Mouse (Mus musculus): Measurements from ENCODE around the gene Sipa1. TPM values are rescaled to one million over a fixed set of nuclear protein-coding genes. Genes with fewer than 3 reads are reported as not detected.

Gene Sipa1
- polyA plus RNA-seq (2017; shearing (Covaris generic)), result 46.5 TPM

GRCm38 (mm10) chr19:5662981-5663913 is at the start of gene Sipa1:
Gene Sipa1, minus strand, starts transcription at chr19:5663707.

DNA sequence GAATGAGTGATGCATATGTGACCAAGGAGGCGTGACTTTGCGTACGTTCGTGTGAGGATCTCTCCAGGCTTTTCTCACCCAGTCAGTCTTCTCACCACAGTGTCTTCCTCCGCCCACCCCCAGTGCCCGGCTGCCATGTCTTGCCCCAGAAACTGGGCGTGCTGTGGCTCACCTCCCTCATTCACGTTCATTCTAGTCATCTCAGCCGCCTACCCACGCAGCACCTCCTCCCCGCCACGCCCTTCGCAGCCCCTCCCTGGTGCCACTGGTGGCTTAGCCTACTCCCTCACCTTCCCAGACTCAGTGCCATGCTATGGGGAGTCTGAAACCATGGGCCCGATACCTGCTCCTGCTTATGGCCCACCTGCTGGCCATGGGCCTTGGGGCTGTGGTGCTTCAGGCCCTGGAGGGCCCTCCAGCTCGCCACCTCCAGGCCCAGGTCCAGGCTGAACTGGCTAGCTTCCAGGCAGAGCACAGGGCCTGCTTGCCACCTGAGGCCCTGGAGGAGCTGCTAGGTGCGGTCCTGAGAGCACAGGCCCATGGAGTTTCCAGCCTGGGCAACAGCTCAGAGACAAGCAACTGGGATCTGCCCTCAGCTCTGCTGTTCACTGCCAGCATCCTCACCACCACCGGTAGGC is 40.8 kb upstream of the Sipa1 start, which contains the start of gene Kcnk7:
Gene Kcnk7 (plus strand): TSS at position 205 of the 638 bp plus-strand sequence.

DNA sequence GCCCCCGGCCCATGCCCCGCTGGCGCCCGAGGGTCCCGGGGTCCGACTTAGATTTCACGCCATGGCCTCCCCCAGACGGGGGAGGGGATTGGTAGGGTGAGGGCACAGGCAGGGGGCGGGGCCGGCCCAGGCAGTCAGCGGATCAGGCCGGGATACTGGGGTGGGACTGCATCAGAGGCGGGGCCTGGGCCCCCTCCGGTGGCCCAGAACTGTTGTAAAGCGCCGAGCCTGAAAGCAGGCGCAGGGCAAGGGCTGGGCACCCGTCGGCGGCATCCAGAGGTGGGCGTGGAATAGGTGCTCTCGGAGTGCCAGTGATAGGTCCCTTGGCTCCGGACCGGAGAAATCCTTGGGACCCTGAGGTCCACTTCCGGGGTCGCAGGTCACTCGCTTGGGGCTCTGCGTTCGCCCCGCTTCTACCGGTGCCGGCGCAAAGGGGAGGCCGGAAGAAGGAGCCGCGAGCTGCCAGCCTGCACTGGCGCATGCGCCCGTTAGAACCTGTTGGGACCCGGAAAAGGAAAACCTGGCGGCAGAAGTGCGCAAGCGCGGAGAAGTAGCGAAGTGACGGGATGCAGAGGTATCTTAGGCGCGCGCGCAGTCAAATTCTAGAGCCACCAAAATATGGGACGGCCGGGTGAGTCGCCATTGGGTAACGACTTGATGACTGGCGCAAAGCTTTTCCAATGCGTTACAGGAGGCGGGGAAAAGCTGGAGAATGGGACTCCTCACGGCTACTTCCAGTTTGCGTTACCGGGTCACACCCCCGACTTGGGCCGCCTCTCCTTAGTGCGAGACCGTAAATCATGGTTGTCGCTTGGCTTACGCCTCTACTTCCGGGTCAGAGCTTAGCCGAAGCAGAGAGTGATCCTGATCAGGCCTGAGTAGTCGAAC is 24.9 kb upstream of the Sipa1 start, which contains the start of the genes Map3k11 and Pcnx3:
Gene Map3k11 (plus strand): TSS at position 543 of the 888 bp plus-strand sequence.
Gene Pcnx3 (minus strand): TSS at position 709 of the 888 bp plus-strand sequence.

GRCm38 (mm10) chr19:5637069-5638047 is 26.1 kb downstream of the Sipa1 start, which contains the start of gene Rela:
Gene Rela, plus strand, starts transcription at chr19:5637483.

GRCm38 (mm10) chr19:5609547-5610404 is 53.7 kb downstream of the Sipa1 start, which contains the start of gene Kat5:
Gene Kat5, minus strand, starts transcription at chr19:5610237.

GRCm38 (mm10) chr19:5601752-5602541 is 61.6 kb downstream of the Sipa1 start, which contains the start of gene Rnaseh2c:
Gene Rnaseh2c, plus strand, starts transcription at chr19:5601873.

Other genes with a start within 250 kb of the Sipa1 start
- gene Drap1, start 238.7 kb downstream of the Sipa1 start, polyA plus RNA-seq (2017; shearing (Covaris generic)), result 73.1 TPM
- gene AI837181, start 238.6 kb downstream of the Sipa1 start, polyA plus RNA-seq (2017; shearing (Covaris generic)), result 14.3 TPM
- not detected for gene Fosl1, start 216.2 kb downstream of the Sipa1 start, polyA plus RNA-seq (2017; shearing (Covaris generic))
- gene Ccdc85b, start 205.8 kb downstream of the Sipa1 start, polyA plus RNA-seq (2017; shearing (Covaris generic)), result 3.6 TPM
- 178 TPM for gene Fibp, start 203.1 kb downstream of the Sipa1 start, polyA plus RNA-seq (2017; shearing (Covaris generic))
- gene Ctsw, start 195.2 kb downstream of the Sipa1 start, polyA plus RNA-seq (2017; shearing (Covaris generic)), result 115 TPM
- 2.3 TPM for gene Efemp2, start 189.8 kb downstream of the Sipa1 start, polyA plus RNA-seq (2017; shearing (Covaris generic))
- 70.5 TPM for gene Mus81, start 175.3 kb downstream of the Sipa1 start, polyA plus RNA-seq (2017; shearing (Covaris generic))
- gene Cfl1, start 173.3 kb downstream of the Sipa1 start, polyA plus RNA-seq (2017; shearing (Covaris generic)), result 4,187 TPM
- 0.27 TPM for gene 1700020D05Rik, start 159.9 kb downstream of the Sipa1 start, polyA plus RNA-seq (2017; shearing (Covaris generic))
- gene Snx32, start 153.2 kb downstream of the Sipa1 start, polyA plus RNA-seq (2017; shearing (Covaris generic)), result 18.4 TPM
- gene Ovol1, start 103.1 kb downstream of the Sipa1 start, polyA plus RNA-seq (2017; shearing (Covaris generic)), result not detected
- gene Ap5b1, start 95.7 kb downstream of the Sipa1 start, polyA plus RNA-seq (2017; shearing (Covaris generic)), result 19.4 TPM
- gene Rnaseh2c, start 61.8 kb downstream of the Sipa1 start, polyA plus RNA-seq (2017; shearing (Covaris generic)), result 89.1 TPM
- gene Kat5, start 53.5 kb downstream of the Sipa1 start, polyA plus RNA-seq (2017; shearing (Covaris generic)), result 59.7 TPM
- 165 TPM for gene Rela, start 26.2 kb downstream of the Sipa1 start, polyA plus RNA-seq (2017; shearing (Covaris generic))
- 18.1 TPM for gene Map3k11, start 25.0 kb upstream of the Sipa1 start, polyA plus RNA-seq (2017; shearing (Covaris generic))
- 47.0 TPM for gene Pcnx3, start 25.2 kb upstream of the Sipa1 start, polyA plus RNA-seq (2017; shearing (Covaris generic))
- 1.3 TPM for gene Kcnk7, start 40.7 kb upstream of the Sipa1 start, polyA plus RNA-seq (2017; shearing (Covaris generic))
- gene Ehbp1l1, start 62.6 kb upstream of the Sipa1 start, polyA plus RNA-seq (2017; shearing (Covaris generic)), result 60.7 TPM
- gene Fam89b, start 65.9 kb upstream of the Sipa1 start, polyA plus RNA-seq (2017; shearing (Covaris generic)), result 60.6 TPM
- 0.86 TPM for gene Ltbp3, start 77.2 kb upstream of the Sipa1 start, polyA plus RNA-seq (2017; shearing (Covaris generic))
- 50.1 TPM for gene Scyl1, start 107.7 kb upstream of the Sipa1 start, polyA plus RNA-seq (2017; shearing (Covaris generic))
- 335 TPM for gene Frmd8, start 211.6 kb upstream of the Sipa1 start, polyA plus RNA-seq (2017; shearing (Covaris generic))
- gene Slc25a45, start 214.1 kb upstream of the Sipa1 start, polyA plus RNA-seq (2017; shearing (Covaris generic)), result 44.8 TPM
- gene Tigd3, start 230.4 kb upstream of the Sipa1 start, polyA plus RNA-seq (2017; shearing (Covaris generic)), result 0.36 TPM
- 210 TPM for gene Dpf2, start 249.3 kb upstream of the Sipa1 start, polyA plus RNA-seq (2017; shearing (Covaris generic))